Mouse (Mus musculus) liver, adult 2 months (tissue): ENCODE measurements around the gene Copg1.

Experiments
- CTCF ChIP-seq: fragments of 200-500 bp; IDR thresholded peaks from 2 replicates; pipeline ENCODE4 v1.5.1; 2011; ENCODE audit warnings: low read depth, low read length, control low read depth
- POLR2A ChIP-seq: fragments of 200-500 bp; IDR thresholded peaks from 2 replicates; pipeline ENCODE4 v1.6.1; 2011; ENCODE audit warnings: low read length, control low read depth; ENCODE audit not compliant: insufficient read depth; ENCODE audit errors: extremely low read depth

DNA sequence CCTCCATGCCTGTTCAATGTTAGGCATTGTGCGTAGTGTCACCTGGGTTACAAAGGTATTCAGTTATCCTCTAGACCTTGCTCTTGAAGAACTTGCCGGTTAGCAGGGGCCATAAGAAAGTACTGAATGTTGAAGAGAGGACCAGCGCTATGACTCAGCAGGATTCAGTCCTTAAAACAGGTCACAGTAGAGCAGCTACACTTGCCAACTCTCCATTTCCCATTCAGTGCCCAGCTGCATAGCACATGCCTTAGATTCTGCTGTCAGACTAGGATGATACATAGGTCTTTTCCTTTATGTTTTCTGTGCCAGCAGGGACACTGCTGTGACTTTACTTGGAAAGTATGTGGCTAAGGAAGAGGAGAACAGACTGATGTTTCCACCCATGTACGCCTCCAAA is 34.2 kb upstream of the Copg1 start:
- no peak for TF ChIP-seq POLR2A
- no peak for TF ChIP-seq CTCF
